Mouse (Mus musculus) left cerebral cortex, postnatal 14 days (tissue): ENCODE results near the gene A930018P22Rik. TPM values are rescaled to one million over a fixed set of nuclear protein-coding genes. Genes with fewer than 3 reads are reported as not detected.
"Not testable (repeated sequence)": the region's sequence is repeated elsewhere in the genome, so short reads cannot be mapped to it uniquely, and the experiment has no call there.

Source experiments
- DNase-seq, 2 experiments: peaks; one replicate each; pipeline ENCODE4 v3.0.0; 2021 to 2022; ENCODE audit warnings: low spot score in 2 of 2, mixed read lengths in 1 of 2
- intact Hi-C: fragments of 180-260 bp; cut with DNase I; formaldehyde crosslinking; loops from one replicate; pipeline ENCODE4 v1.15.1; 2025
- total RNA-seq, 2 experiments: library from RNA; stranded (reverse); gene quantifications; 2 replicates each; pipeline ENCODE4 v1.2.3; 2021

The A930018P22Rik gene
- total RNA-seq, 2 experiments from 2014 or later: 0.44 TPM; not detected in 1

DNA sequence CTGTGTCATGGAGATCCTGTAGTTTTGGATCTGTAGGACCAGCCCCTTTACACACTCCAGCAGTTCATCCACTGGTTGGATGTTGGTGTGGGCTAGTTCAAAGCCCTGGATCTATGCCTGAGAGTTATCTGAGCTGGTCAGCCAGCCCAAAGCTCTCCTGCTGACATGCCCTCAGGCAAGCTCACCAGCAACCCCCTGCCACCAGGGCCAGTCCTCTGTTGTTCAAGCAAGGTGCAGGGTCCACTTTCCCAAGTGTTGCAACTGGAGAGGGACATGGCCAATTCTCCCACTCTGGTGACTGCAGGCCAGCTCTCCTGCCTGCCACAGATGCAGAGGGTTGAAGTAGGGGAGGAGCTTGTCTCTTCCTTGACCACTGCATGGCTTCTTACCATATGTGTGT lies 9.0 kb upstream of the A930018P22Rik start:
- DNase-seq, intact Hi-C loops: not testable (repeated sequence)

DNA sequence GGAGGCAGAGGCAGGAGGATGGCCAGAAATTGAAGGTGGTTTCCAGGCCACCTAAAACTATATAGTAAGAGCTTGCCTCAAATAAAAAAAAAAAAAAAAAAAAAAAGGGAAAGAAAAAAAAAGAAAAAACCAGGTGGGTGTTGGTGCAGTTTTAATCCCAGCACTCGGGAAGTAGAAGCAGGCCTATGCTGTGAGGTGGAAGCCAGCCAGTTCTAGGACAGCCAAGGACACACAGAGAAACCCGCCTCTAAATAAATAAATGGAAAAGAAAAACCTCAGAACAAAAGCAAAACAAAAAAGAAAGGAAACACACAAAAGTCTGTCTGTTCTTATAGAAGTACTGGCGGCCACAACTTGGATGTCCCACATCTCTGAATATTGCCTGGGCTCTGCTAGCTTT lies 7.7 kb upstream of the A930018P22Rik start:
- intact Hi-C loops: no loop called here
- DNase-seq: no peak

DNA sequence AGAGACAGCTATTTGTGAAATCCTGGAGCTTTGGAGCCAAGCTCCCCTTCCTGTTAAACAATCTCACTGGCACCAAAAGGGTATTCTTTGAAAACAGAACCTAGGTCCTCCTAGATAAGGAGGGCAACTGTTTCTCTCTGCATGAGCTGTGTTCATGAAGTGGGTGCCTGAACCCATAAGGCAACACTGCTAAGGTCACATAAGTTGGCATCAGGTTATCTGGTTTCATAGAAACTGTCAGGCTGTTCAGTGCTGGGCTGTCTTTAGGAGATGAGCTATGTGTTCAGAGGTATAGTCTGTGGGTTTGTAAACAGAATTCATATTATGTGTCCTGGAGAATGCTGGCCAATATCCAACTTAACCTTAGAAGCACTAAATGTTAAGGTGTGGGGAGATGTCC lies 5.4 kb upstream of the A930018P22Rik start:
- DNase-seq, intact Hi-C loops: not testable (repeated sequence)

DNA sequence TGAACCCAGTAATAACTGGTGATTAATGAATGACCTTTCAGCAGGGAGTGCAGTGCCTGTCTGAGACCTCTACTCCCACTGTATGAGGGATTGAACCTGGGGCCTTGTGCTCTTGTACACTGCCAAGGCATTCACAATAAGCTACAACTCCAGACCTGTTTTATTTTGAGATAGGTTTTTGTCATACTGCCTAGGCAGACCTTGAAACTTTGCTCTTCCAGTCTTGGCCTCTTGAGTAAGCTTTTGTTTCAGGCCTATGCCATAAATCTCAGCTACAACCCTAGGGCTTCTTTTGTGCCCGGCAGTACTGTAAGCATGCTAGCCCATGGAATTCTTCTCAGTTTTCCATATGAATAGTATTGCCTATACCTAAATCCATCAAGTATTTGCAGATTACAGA lies 3.5 kb upstream of the A930018P22Rik start:
- intact Hi-C loops: no loop called here
- DNase-seq: no peak

DNA sequence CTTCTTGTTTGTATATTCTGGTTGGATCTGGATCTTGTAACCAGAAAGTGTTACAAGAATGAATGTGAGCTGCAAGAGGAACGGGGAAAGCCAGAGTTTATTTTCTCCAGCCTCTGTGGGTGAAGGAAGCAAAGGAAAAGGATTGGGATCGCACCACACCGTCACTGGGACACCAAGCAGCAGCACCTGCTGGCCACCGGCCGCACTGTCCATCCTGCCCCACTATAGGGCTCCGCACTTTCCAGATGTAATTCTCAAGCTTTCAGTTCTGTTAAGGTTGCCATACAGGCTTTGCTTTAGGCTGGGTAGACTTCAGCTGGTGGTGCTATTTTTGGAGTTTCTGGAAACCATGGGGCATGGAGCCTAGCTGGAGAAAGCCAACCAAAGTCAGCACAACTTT lies 2.3 kb upstream of the A930018P22Rik start:
- intact Hi-C loops: loop anchor here (10.0 kb wide), 1 partner anchor 86 kb away; no protein-coding TSS in a partner anchor

DNA sequence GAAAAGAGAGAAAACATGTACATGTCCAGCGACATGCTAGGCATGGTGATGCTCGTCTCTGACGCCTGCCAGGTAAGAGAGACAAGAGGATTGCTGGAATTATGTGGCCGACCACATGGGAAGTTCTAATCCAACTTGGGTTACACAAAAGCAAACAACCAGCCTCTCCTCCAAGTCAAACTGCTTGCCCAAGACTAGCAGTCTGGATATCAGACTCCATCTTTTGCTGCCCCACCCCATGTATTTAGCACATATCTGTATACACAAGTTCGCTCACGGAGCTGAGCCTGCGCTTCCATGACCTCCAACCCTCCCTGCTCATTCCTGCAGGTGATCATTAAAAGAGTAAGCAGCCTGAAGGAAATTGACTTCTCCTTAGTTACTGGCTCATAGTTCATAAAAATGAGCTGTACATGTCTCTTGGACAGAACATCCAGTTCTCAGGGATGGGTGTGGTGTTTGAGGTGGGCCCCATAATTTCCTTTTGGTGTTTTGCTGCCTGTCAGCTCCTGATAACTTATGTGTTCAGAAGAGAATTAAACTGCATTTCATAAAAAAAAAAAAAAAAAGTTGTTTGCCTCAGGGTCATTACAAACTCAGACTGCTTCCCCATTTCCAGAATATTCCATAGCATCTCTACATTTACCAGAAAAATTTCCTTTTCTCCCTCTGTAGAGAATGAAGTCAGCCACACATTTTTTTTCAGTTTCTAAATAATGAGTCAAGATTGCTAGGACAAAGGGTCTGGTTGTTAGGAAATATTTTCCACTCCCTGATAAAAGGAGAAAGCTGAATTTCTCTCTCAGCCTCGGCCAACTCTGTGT lies 676 bp upstream of the A930018P22Rik start:
- no peak for DNase-seq
- intact Hi-C loops: loop anchor here (10.0 kb wide), 1 partner anchor 87 kb away; no protein-coding TSS in a partner anchor

More for the DNA sequence above, 2.3 kb upstream of the A930018P22Rik start:
- DNase-seq: no peak

DNA sequence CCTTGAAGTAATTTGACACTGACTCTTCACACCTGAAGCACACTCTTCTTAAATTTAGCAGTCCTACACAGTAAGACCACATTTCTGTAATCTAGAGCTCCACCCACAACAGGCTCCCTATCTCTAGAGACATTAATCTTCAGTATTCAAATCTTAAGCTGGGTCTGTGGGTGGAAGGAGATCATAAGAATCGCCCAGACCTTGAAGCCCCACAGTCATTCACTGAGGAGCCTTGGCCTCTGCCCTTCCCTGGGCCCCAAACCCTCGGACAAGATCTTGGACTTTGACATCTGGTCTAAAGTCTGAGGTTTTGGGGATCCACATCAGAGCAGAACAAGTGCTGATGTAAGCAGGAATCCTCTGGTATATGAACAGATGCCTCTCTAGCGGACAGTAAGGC lies 971 bp downstream of the A930018P22Rik start:
- intact Hi-C loops: loop anchor here (10.0 kb wide), 1 partner anchor 89 kb away; no protein-coding TSS in a partner anchor

DNA sequence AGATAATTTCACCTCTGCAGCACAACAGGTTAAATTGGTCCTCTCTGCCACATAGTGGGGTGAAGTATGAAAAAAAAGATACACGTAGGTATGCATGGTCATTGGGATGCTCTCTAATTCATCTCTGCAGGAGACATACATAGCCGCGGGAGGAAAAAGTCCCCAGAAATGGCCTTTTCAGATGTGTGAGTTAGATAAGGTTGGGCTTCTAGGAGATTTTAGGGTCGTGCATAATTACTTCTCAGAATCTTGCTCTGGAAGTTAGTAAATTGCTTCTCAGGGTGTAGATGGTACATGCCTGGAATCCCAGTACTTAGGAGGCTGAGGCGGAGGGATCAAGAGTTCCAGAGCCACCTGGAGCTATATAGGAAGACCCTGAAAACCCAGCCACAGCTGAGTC lies 1.5 kb downstream of the A930018P22Rik start:
- DNase-seq: no peak
- intact Hi-C loops: loop anchor here (10.0 kb wide), 1 partner anchor 89 kb away; no protein-coding TSS in a partner anchor

More for the DNA sequence above, 971 bp downstream of the A930018P22Rik start:
- DNase-seq: no peak

DNA sequence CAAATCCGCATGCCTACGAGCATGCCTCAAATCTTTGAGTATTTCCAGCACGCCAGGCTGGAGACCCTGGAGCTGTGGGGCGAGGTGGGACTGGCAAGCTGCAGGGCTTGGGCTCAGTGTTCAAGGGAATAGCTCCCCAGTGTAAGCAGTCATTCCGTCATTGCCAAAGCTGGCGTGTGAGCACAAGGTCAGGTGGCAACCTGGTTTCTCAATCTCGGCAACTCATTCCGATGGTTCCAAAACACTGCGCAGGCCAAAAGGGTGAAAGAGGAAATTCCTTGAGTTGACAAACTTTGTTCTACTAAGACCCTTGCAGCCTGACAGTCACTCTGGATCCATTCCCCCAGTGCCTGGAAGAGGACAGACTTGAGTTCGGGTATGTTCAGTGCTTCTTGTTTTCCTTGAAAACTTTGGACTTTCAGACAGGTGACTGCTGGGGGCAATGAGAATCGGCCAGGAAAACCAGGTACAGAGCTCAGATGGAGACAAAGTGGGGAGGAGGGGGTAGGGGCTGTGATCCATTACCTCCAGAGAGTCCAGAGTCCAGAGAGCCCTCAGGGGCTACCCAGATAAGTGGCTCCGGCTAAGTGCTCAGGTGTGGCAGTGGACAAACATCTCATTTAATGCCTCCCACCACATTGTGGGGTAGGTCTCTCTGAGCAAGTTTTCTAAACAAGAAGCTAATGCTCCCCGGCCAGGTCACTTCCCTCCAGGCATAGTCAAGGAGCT lies 6.4 kb downstream of the A930018P22Rik start:
- DNase-seq: no peak
- intact Hi-C loops: loop anchor here (10.0 kb wide), 1 partner anchor 94 kb away; no protein-coding TSS in a partner anchor

DNA sequence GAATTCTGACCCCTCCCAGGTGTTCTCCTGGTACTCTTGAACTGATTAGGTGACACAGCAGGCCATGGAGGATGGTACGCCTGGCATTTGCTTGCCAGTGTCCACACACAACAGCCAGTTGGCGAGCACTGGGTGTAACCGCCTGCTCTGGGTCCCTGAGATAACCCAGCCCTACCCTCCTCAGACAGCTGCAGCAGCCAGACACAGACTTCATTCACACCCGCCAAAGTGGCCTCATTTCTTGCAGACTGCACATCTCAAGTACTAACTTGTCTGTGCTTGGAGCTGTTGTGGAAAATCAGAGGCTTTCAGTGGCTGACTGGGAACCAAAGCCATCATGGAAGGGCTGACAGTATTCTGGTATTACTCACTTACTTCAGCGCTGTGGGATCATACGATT lies 7.6 kb downstream of the A930018P22Rik start:
- peak; percentile 31 to 57 for DNase-seq
- intact Hi-C loops: loop anchor here (10.0 kb wide), 1 partner anchor 205 kb away; no protein-coding TSS in a partner anchor

DNA sequence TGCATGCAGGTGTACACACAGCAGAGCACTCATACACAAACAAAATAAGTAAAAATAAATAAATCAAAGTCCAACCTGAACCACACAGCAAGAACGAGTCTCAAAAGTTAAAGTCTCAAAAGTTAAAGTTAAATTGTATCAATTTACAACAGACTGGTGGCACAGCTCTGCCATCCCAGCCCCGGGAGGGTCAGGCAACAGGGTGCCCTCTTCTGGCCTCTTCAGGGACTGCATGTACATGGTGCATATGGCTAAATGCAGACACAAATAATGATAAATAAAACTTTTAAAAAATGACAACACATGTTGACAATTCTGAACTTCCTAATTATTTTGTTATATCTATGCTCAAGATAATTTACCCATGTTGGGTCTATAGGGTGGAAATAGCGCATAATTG lies 8.4 kb downstream of the A930018P22Rik start:
- intact Hi-C loops: loop anchor here (10.0 kb wide), 1 partner anchor 204 kb away; no protein-coding TSS in a partner anchor
- no peak for DNase-seq

DNA sequence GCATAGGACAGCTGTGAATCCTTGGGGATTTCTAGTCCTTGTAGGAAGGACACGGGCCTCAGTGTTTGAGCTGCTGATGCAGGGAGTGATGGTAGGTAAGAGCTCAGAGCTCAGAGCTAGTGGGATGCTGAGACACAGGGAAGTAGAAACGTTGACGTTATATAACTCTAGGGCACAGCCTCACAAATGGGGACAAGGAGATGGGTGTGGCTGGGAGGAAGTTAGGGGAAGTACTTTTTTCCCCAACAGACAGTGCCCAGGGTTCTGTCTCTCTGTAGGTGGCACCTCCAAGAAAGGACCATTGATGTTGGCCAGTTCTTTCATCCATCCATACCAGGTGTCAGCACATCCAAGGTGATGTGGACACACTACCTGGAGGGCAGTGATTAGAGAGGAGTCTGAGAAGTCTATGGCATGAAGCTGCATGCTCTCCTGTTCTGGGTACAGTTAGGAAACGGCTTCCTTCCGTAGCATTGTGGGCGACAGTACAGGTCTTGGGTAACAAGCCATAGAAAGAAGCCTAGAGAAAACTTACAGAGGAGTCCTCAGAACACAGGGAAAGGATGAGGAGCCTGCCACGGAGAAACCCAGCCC lies 9.8 kb downstream of the A930018P22Rik start:
- intact Hi-C loops: loop anchor here (10.0 kb wide), 1 partner anchor 202 kb away; no protein-coding TSS in a partner anchor
- DNase-seq: no peak

DNA sequence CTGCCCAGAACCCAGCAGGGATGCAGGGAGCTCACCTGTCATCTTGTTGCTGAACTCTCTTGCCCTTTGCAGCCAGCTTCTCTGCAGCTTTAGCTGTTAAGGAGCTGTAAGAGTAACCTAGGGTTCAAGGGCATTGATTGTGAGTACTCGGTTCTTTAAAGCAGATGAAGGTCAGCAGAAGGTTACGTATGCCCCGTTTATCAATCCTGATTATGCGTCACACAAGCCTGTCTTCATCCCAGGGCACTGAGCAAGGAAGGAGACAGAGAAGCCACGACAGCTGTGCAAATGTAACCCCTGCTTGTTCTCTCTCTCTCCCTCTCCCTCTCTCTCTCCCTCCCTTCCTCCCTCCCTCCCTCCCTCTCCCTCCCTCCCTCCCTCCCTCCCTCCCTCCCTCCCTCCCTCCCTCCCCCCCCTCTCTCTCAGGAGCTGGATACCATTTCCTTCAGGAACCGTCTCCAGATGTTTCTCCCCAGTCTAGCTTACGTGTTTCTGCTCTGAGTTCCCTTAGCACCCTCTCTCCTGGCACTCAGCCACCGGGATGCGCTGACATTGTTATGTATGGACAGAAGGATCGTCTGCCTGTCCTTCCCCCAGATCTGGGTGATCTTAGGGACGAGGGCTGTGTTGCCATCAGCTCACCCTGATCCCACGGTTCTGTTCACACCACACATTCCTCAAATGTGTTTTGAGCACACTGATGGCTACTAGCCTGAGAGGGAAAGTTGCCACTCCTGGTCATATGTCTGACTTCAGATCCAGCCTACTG lies 10.7 kb downstream of the A930018P22Rik start:
- intact Hi-C loops: loop anchor here (10.0 kb wide), 1 partner anchor 202 kb away; no protein-coding TSS in a partner anchor
- no peak for DNase-seq

DNA sequence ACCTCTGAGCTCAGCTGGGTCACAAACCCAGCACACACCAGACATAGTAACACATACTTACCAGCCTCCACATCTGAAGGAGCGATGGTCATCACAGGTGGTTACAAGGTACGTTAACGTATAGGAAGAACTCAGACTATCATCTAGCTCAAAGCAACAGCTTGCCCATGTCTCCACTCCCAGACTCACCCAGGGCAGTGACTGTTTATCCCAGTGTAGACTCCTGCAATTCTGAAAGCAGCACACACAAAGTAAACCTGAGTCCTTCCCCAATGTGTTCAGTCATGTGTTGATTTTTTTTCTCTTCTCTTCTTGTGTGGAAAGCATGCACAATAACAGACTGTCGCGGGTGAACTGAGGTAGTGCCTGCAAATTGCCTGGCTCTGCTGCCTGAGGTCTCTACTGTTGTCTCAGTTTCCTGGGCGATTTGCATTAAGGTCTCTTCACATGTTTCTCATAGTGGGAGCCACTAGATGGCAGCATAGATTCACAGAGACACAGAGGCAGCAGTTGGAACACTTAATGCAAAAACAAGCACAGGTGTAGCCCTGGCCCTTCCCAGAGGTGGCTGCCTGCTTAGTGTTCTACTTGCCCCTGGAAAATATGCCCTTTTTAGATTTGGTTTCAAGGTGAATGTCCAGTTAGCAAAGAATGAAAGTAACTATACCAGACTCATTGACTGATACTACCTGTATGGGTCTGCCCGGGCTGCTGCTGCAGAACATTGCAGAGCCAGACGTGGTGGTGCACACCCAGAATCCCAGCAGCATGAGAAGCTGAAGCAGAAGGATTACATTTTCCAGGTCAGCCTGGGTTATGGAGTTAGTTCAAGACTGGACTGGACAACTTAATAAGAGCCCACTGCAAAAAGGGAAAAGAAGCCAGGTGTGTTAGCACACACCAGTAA lies 11.8 kb downstream of the A930018P22Rik start:
- intact Hi-C loops: loop anchor here (1.0 to 10.0 kb wide), 3 partner anchors 200 to 448 kb away; no protein-coding TSS in a partner anchor
- DNase-seq: peak; percentile 82 to 83

DNA sequence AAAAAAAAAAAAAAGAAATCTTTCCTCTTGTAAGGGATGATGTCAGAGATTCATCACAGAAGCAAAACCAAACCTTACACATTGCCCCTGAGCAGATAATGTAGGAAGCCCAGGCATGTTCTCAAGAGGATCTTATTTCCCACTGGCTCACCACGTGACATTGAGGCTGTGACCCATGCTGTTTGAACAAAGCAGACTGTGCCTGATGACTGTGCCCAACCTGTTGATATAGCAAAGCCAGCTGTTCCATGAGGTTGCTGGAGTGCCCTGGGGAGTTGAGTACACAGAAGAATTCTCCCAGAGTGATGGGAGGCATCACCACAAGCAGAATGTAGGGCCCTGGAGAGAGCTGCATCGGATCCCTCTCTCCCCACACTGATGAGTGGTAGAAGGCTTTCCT lies 13.4 kb downstream of the A930018P22Rik start:
- no peak for DNase-seq
- intact Hi-C loops: loop anchor here (1.0 to 10.0 kb wide), 3 partner anchors 199 to 446 kb away; no protein-coding TSS in a partner anchor

DNA sequence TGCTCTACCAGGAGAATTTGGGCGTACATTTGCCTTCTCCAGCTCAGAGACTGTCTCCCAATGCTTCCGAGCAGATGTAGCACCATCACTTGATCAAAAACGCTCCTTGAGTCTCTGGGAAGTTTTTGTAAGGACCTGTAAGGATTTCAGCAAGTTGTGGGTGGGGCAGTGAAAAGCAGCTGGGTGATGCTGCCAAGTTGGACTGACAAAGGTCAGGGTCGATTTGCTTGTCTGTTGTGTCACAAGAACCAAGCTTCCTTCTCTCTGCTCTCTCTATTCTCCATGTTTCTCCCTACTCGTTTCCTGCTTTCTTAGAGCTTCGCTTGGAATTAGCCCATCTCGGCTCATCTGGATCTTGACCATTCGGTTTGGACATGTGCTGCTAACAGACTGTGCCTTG lies 19.6 kb downstream of the A930018P22Rik start:
- intact Hi-C loops: no loop called here
- DNase-seq: no peak

DNA sequence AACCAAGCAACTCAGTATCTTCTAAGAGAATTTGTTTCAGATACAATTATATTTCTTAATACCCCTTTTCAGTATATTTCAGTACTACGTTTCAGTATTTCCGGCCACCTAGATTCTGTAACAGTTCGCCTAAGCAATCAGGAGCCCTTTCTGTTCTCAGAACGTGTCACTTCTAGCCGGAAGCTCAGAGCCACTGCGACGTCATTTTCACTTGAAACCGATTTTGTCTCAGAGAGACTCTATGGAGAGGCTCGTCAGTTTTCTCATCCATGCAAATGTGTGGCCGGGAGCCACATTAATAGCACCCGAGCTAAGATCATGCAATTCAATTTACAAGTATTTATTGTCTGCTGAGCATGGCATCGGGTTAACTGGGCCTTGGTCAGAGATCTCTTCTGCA lies 21.4 kb downstream of the A930018P22Rik start:
- intact Hi-C loops: no loop called here
- DNase-seq: no peak

DNA sequence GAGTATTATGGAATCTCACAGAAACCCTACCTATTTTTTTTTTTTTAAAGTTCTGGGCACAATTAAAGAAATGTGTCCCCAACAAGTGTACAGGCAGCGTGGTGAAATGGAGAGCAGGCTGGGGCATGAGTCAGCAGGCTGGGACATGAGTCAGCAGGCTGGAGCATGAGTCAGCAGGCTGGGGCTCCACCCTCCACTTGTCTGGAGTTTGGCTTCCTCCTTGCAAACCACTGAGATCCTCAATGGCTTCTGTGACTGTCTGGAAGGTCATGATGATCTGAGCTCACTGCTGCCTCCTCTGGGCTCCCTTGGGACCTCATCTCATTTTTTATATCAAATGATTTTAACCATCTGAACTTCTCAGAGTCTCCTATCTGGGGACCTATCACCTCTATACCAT lies 23.4 kb downstream of the A930018P22Rik start:
- peak in 1 of 2 experiments; percentile 62 for DNase-seq

More for the DNA sequence above, 23.4 kb downstream of the A930018P22Rik start:
- intact Hi-C loops: no loop called here
